Mouse (Mus musculus) spleen, postnatal 0 days (tissue): Measurements from ENCODE around the gene Atrn. TPM values are rescaled to one million over a fixed set of nuclear protein-coding genes. Genes with fewer than 3 reads are reported as not detected.

Experiments used
- polyA plus RNA-seq: library from polyadenylated mRNA; unstranded; fragments of >200 nt; fragmentation: Nextera tagmentation; extraction: Ambion mirVana; gene quantifications from 2 replicates; pipeline ENCODE4 v1.2.1, GENCODE M21; 2015

Atrn gene
- 4.6 and 4.7 TPM in 2 replicates for polyA plus RNA-seq

GRCm38 (mm10) chr2:130905751-130906583 is at the start of gene Atrn, which contains the start of gene 4930402H24Rik:
Atrn (plus strand) TSS chr2:130906495.
4930402H24Rik (minus strand) TSS chr2:130906406.

GRCm38 (mm10) chr2:131042988-131043387 is 136.7 kb downstream of the Atrn start, which contains the start of gene Gfra4:
Gfra4 (minus strand) TSS chr2:131043088.

GRCm38 (mm10) chr2:131063404-131063864 is 157.1 kb downstream of the Atrn start, which contains the start of gene Adam33:
Adam33 (minus strand) TSS chr2:131063814.

Other genes starting within 250 kb of the Atrn start
- gene Ddrgk1, start 241.8 kb upstream of the Atrn start, polyA plus RNA-seq: 49.6 and 58.7 TPM in 2 replicates
- 55.3 and 57.9 TPM in 2 replicates for gene Itpa, start 238.9 kb upstream of the Atrn start, polyA plus RNA-seq
- gene Slc4a11, start 209.0 kb upstream of the Atrn start, polyA plus RNA-seq: 0.34 and 0.42 TPM in 2 replicates
- gene 4930402H24Rik, start 89 bp upstream of the Atrn start, polyA plus RNA-seq: 8.6 and 11.8 TPM in 2 replicates
- 0.41 and 0.48 TPM in 2 replicates for gene Gfra4, start 136.6 kb downstream of the Atrn start, polyA plus RNA-seq
- 2.5 and 2.9 TPM in 2 replicates for gene Adam33, start 157.3 kb downstream of the Atrn start, polyA plus RNA-seq
- 0.97 and 1.6 TPM in 2 replicates for gene Siglec1, start 180.3 kb downstream of the Atrn start, polyA plus RNA-seq
- gene Hspa12b, start 220.8 kb downstream of the Atrn start, polyA plus RNA-seq: 2.3 and 2.4 TPM in 2 replicates
- gene Gm11037, start 227.0 kb downstream of the Atrn start, polyA plus RNA-seq: not detected in 2 replicates